34 mouse cellular contexts compared by ENCODE assay signal in the genomic region with DNA sequence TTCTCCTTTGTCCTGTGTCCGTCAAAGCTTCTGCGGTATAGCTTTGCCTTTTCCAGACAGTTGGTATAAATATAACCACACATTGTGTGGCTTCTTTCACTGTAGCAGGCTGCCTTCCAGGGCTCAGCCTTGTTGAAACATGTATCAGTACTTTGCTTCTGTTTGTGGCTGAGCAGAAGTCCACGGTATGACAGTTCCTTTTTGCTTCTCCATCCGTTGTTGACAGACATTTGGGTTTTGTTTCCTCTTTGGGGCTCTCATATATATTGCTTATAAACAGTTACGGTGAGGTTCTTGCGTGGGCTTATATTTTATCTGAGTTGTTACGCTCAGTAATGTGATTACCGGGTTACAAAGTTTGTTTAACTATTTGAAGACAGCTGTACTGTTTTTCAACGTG. TPM values are rescaled to one million over a fixed set of nuclear protein-coding genes. Genes with fewer than 3 reads are reported as not detected.
DNase-seq lines count a peak whose midpoint lies in the region; ATAC-seq lines count a peak whose summit lies in the region.
"Had no signal": no experiment of that assay in that cellular context is flagged by ENCODE, and none has a peak within 500 bp of the region (broad histone marks: within the 10 kb centered on the region; RNA-seq: fewer than 3 reads in every experiment).

No protein-coding gene starts in this region.

- no peak overlapping the region for H3K4me2 ChIP-seq in liver, embryonic 11.5 days
- no peak overlapping the region for H3K4me2 ChIP-seq in liver, embryonic 12.5 days
- no peak overlapping the region for H3K4me2 ChIP-seq in kidney, embryonic 16.5 days (replicated peaks; ENCODE audit: low read depth, low read length)
- H3K4me2 ChIP-seq: forebrain, embryonic 13.5 days; hindbrain, embryonic 15.5 days; lung, embryonic 15.5 days; midbrain, embryonic 12.5 days had no signal

- no peak for ATAC-seq in liver, embryonic 11.5 days (replicated peaks; ENCODE audit: low FRiP score)
- no peak for ATAC-seq in liver, embryonic 12.5 days
- ATAC-seq in common myeloid progenitor, adult 5-6 weeks (replicated peaks; ENCODE audit: low read depth, poor library complexity, severe bottlenecking), result peak; percentile 63; the same call in 1 of the 2 replicates
- ATAC-seq in kidney, embryonic 16.5 days (ENCODE audit: low FRiP score, low TSS enrichment), result no peak
- ATAC-seq: forebrain, embryonic 13.5 days had no signal

- WGBS in heart, embryonic 10.5 days, result 77% methylated on average over 9 of the region's 9 CpGs
- 72% methylated on average over 9 of the region's 9 CpGs for WGBS in liver, embryonic 11.5 days
- 67% methylated on average over 9 of the region's 9 CpGs for WGBS in liver, embryonic 12.5 days (ENCODE audit: insufficient replicate concordance)
- WGBS in kidney, embryonic 16.5 days, result 87% methylated on average over 9 of the region's 9 CpGs

- 0 out of 2 replicates have a peak overlapping the region, but pooled peaks have one; percentile 57 for H3K27ac ChIP-seq in heart, embryonic 10.5 days
- H3K27ac ChIP-seq in liver, embryonic 11.5 days (ENCODE audit: low read depth, low read length), result 0 out of 2 replicates have a peak overlapping the region, but pooled peaks have one; percentile 34
- H3K27ac ChIP-seq in liver, embryonic 12.5 days, result no peak overlapping the region
- no peak overlapping the region for H3K27ac ChIP-seq in kidney, embryonic 16.5 days (ENCODE audit: low read length)
- H3K27ac ChIP-seq: forebrain, embryonic 13.5 days; hindbrain, embryonic 10.5 days; hindbrain, embryonic 15.5 days; lung, embryonic 15.5 days; midbrain, embryonic 12.5 days had no signal

- no peaks in the 10 kb centered on the region for H3K27me3 ChIP-seq in heart, embryonic 10.5 days (ENCODE audit: insufficient read depth, poor library complexity, severe bottlenecking)
- H3K27me3 ChIP-seq in liver, embryonic 11.5 days (replicated peaks; ENCODE audit: control insufficient read depth, insufficient read depth, low read length), result no peaks in the 10 kb centered on the region
- no peaks in the 10 kb centered on the region for H3K27me3 ChIP-seq in liver, embryonic 12.5 days (replicated peaks)
- H3K27me3 ChIP-seq in kidney, embryonic 16.5 days (ENCODE audit: insufficient read depth, low read length), result no peaks in the 10 kb centered on the region
- H3K27me3 ChIP-seq: forebrain, embryonic 13.5 days; hindbrain, embryonic 15.5 days; lung, embryonic 15.5 days; megakaryocyte, embryonic 14.5 days; midbrain, embryonic 12.5 days had no signal

- no peak overlapping the region for H3K4me3 ChIP-seq in heart, embryonic 10.5 days
- H3K4me3 ChIP-seq in liver, embryonic 11.5 days (ENCODE audit: low read depth, low read length), result no peak overlapping the region
- no peak overlapping the region for H3K4me3 ChIP-seq in liver, embryonic 12.5 days
- no peak overlapping the region for H3K4me3 ChIP-seq in kidney, embryonic 16.5 days (ENCODE audit: low read length)
- H3K4me3 ChIP-seq: forebrain, embryonic 13.5 days; hindbrain, embryonic 10.5 days; hindbrain, embryonic 15.5 days; lung, embryonic 15.5 days; midbrain, embryonic 12.5 days had no signal

- H3K4me1 ChIP-seq in heart, embryonic 10.5 days, result peaks cover 33% of the 10 kb centered on the region
- 0 out of 2 replicates have a peak, but pooled peaks cover 2% of the 10 kb centered on the region for H3K4me1 ChIP-seq in liver, embryonic 11.5 days (replicated peaks; ENCODE audit: control insufficient read depth, insufficient read depth, low read length)
- peaks cover 10% of the 10 kb centered on the region; the same call in 1 of the 2 replicates for H3K4me1 ChIP-seq in liver, embryonic 12.5 days
- no peaks in the 10 kb centered on the region for H3K4me1 ChIP-seq in kidney, embryonic 16.5 days (ENCODE audit: insufficient read depth, low read length)
- H3K4me1 ChIP-seq: forebrain, embryonic 13.5 days; hindbrain, embryonic 10.5 days; lung, embryonic 15.5 days; midbrain, embryonic 12.5 days had no signal

- no peak overlapping the region for H3K9ac ChIP-seq in liver, embryonic 11.5 days (ENCODE audit: low read depth, low read length)
- no peak overlapping the region for H3K9ac ChIP-seq in liver, embryonic 12.5 days
- H3K9ac ChIP-seq in kidney, embryonic 16.5 days (replicated peaks; ENCODE audit: low read length), result no peak overlapping the region
- H3K9ac ChIP-seq: forebrain, embryonic 13.5 days; hindbrain, embryonic 15.5 days; lung, embryonic 15.5 days; midbrain, embryonic 12.5 days had no signal

- H3K9me3 ChIP-seq in heart, embryonic 10.5 days, result no peaks in the 10 kb centered on the region
- H3K9me3 ChIP-seq in liver, embryonic 11.5 days (ENCODE audit: control insufficient read depth, low read length), result no peaks in the 10 kb centered on the region
- H3K9me3 ChIP-seq in liver, embryonic 12.5 days (replicated peaks), result no peaks in the 10 kb centered on the region
- H3K9me3 ChIP-seq in kidney, embryonic 16.5 days (ENCODE audit: low read length), result no peaks in the 10 kb centered on the region
- H3K9me3 ChIP-seq: forebrain, embryonic 13.5 days; hindbrain, embryonic 10.5 days; hindbrain, embryonic 15.5 days; lung, embryonic 15.5 days; megakaryocyte, embryonic 14.5 days; midbrain, embryonic 12.5 days had no signal

- DNase-seq in heart, embryonic 10.5 days (ENCODE audit: low spot score), result no peak
- DNase-seq in heart, adult 8-10 months (ENCODE audit: low spot score), result no peak
- no peak for DNase-seq in liver, embryonic 11.5 days (ENCODE audit: low spot score)
- DNase-seq in spleen, postnatal 36 days (ENCODE audit: low spot score in 2 of 2), result no peak
- DNase-seq: adrenal gland, postnatal 14 days; cerebellum, adult 11-12 months; cerebellum, postnatal 10 days; gastrocnemius, postnatal 10 days; kidney, adult 8-10 months; kidney, postnatal 10 days; layer of hippocampus, postnatal 36 days; left cerebral cortex, postnatal 4 days; right cerebral cortex, postnatal 25 days; thymus, adult 2 months; thymus, postnatal 36 days had no signal

- H3K36me3 ChIP-seq in heart, embryonic 10.5 days, result peaks cover 63% of the 10 kb centered on the region
- H3K36me3 ChIP-seq in liver, embryonic 11.5 days (ENCODE audit: control insufficient read depth, insufficient read depth, low read length), result 0 out of 2 replicates have a peak, but pooled peaks cover 8% of the 10 kb centered on the region
- H3K36me3 ChIP-seq in liver, embryonic 12.5 days, result peaks cover 51% of the 10 kb centered on the region
- H3K36me3 ChIP-seq in kidney, embryonic 16.5 days (ENCODE audit: insufficient read depth, low read length), result peaks cover 21% of the 10 kb centered on the region

RNA-seq across cellular contexts. Expression of a gene that starts 7.5 kb away (rescaled TPM):
- polyA plus RNA-seq in heart, embryonic 10.5 days (2016; fragmentation: Nextera tagmentation; extraction: Ambion mirVana), result 16.2 and 25.6 TPM in 2 replicates
- total RNA-seq in heart, adult 8-10 months (2022), result 10 to 100 TPM; 22.1 to 40.8 (median 32.5) TPM
- 4.5 and 5.4 TPM in 2 replicates for polyA plus RNA-seq in liver, embryonic 11.5 days (2014; fragmentation: Nextera tagmentation; extraction: Ambion mirVana)
- 2.8 and 3.1 TPM in 2 replicates for polyA plus RNA-seq in liver, embryonic 12.5 days (2016; fragmentation: Nextera tagmentation; extraction: Ambion mirVana)
- total RNA-seq in common myeloid progenitor, adult 5-6 weeks (2017), result 2.8 and 3.2 TPM in 2 replicates
- 6.4 and 6.9 TPM in 2 replicates for polyA plus RNA-seq in kidney, embryonic 16.5 days (2015; fragmentation: Nextera tagmentation; extraction: Ambion mirVana)

RNA-seq across cellular contexts. Expression of a gene that starts 9.0 kb away (rescaled TPM):
- polyA plus RNA-seq in heart, embryonic 10.5 days (2016; fragmentation: Nextera tagmentation; extraction: Ambion mirVana), result not detected in 2 replicates
- total RNA-seq in heart, adult 8-10 months (2022), result not detected
- not detected in 2 replicates for polyA plus RNA-seq in liver, embryonic 11.5 days (2014; fragmentation: Nextera tagmentation; extraction: Ambion mirVana)
- not detected in 2 replicates for polyA plus RNA-seq in liver, embryonic 12.5 days (2016; fragmentation: Nextera tagmentation; extraction: Ambion mirVana)
- not detected in 2 replicates for total RNA-seq in common myeloid progenitor, adult 5-6 weeks (2017)
- not detected in 2 replicates for polyA plus RNA-seq in kidney, embryonic 16.5 days (2015; fragmentation: Nextera tagmentation; extraction: Ambion mirVana)
- total RNA-seq: adrenal gland, postnatal 14 days; gastrocnemius, postnatal 10 days; layer of hippocampus, postnatal 36 days; left cerebral cortex, postnatal 4 days; midbrain, postnatal 0 days had no signal
- polyA plus RNA-seq: cortical plate, adult 2 months; forebrain, embryonic 13.5 days; gonadal fat pad, adult 2 months; heart, embryonic 14.5 days; hindbrain, embryonic 10.5 days; hindbrain, embryonic 15.5 days; intestine, embryonic 14.5 days; large intestine, adult 2 months; limb, embryonic 14.5 days; liver, embryonic 16.5 days; lung, embryonic 15.5 days; midbrain, embryonic 12.5 days; midbrain, postnatal 0 days; neural tube, embryonic 14.5 days; stomach, embryonic 16.5 days; thymus, adult 2 months had no signal

RNA-seq across cellular contexts. Expression of a gene that starts 36.9 kb away (rescaled TPM):
- 1.9 and 3.2 TPM in 2 replicates for polyA plus RNA-seq in heart, embryonic 10.5 days (2016; fragmentation: Nextera tagmentation; extraction: Ambion mirVana)
- 10 to 100 TPM; 14.6 to 19.4 (median 16.1) TPM for total RNA-seq in heart, adult 8-10 months (2022)
- 4.1 and 4.4 TPM in 2 replicates for polyA plus RNA-seq in liver, embryonic 11.5 days (2014; fragmentation: Nextera tagmentation; extraction: Ambion mirVana)
- polyA plus RNA-seq in liver, embryonic 12.5 days (2016; fragmentation: Nextera tagmentation; extraction: Ambion mirVana), result 5.6 and 5.7 TPM in 2 replicates
- 1.5 and 4.6 TPM in 2 replicates for total RNA-seq in common myeloid progenitor, adult 5-6 weeks (2017)
- polyA plus RNA-seq in kidney, embryonic 16.5 days (2015; fragmentation: Nextera tagmentation; extraction: Ambion mirVana), result 3.4 and 4.2 TPM in 2 replicates

RNA-seq across cellular contexts. Expression of a gene that starts 55.5 kb away (rescaled TPM):
- polyA plus RNA-seq in heart, embryonic 10.5 days (2016; fragmentation: Nextera tagmentation; extraction: Ambion mirVana), result 21.7 and 22.8 TPM in 2 replicates
- 10 to 100 TPM in 2 of 4 experiments, 1 to 10 TPM in 2; 9.7 to 12.6 (median 10.4) TPM for total RNA-seq in heart, adult 8-10 months (2022)
- polyA plus RNA-seq in liver, embryonic 11.5 days (2014; fragmentation: Nextera tagmentation; extraction: Ambion mirVana), result 26.8 and 27.2 TPM in 2 replicates
- 20.3 and 21.4 TPM in 2 replicates for polyA plus RNA-seq in liver, embryonic 12.5 days (2016; fragmentation: Nextera tagmentation; extraction: Ambion mirVana)
- 51.2 and 71.0 TPM in 2 replicates for total RNA-seq in common myeloid progenitor, adult 5-6 weeks (2017)
- polyA plus RNA-seq in kidney, embryonic 16.5 days (2015; fragmentation: Nextera tagmentation; extraction: Ambion mirVana), result 16.8 and 19.0 TPM in 2 replicates

Comparison
In these comparisons a context has a peak if more than half of its experiments do, and no peak if none do; other contexts are left out.
1. H3K27ac ChIP-seq: peak in heart, embryonic 10.5 days (single experiment) and liver, embryonic 11.5 days (single experiment); none in liver, embryonic 12.5 days (single experiment) and kidney, embryonic 16.5 days (single experiment).